Mouse (Mus musculus) cerebellum, adult (tissue): ENCODE data around the gene Aicda.
"Not testable (repeated sequence)": the region's sequence is repeated elsewhere in the genome, so short reads cannot be mapped to it uniquely, and the experiment has no call there.

ENCODE experiments used
- ATAC-seq: cut with Nextera tagmentation; 2 replicates; pipeline ENCODE4 v1.9.2; 2017; ENCODE audit warnings: mild to moderate bottlenecking, moderate library complexity, mixed read lengths; ENCODE audit not compliant: insufficient number of reproducible peaks, low FRiP score, low TSS enrichment

Gene Aicda

GRCm38 (mm10) chr6:122553606-122554005 is at the start of gene Aicda:
Aicda (plus strand) TSS chr6:122553801.
- ATAC-seq: no peak

- no peak for ATAC-seq
Observed at GRCm38 (mm10) chr6:122505041-122505440, 48.6 kb upstream of the Aicda start.

- ATAC-seq: no peak
Observed at GRCm38 (mm10) chr6:122505545-122505944, 48.1 kb upstream of the Aicda start, which contains the start of gene Mfap5. Mfap5 (plus strand) TSS chr6:122505845.

- no peak for ATAC-seq
Observed at GRCm38 (mm10) chr6:122508494-122508893, 45.1 kb upstream of the Aicda start.

GRCm38 (mm10) chr6:122512914-122513878 is 40.4 kb upstream of the Aicda start:
- ATAC-seq: no peak

- no peak for ATAC-seq
Observed at GRCm38 (mm10) chr6:122514312-122514711, 39.3 kb upstream of the Aicda start.

GRCm38 (mm10) chr6:122515762-122516161 is 37.8 kb upstream of the Aicda start:
- ATAC-seq: not testable (repeated sequence)

- ATAC-seq: no peak
Observed at GRCm38 (mm10) chr6:122517668-122518067, 35.9 kb upstream of the Aicda start.

- ATAC-seq: no peak
Observed at GRCm38 (mm10) chr6:122519384-122519783, 34.2 kb upstream of the Aicda start.

- ATAC-seq: no peak
Observed at GRCm38 (mm10) chr6:122522595-122522994, 31.0 kb upstream of the Aicda start.

- ATAC-seq: no peak
Observed at GRCm38 (mm10) chr6:122523289-122523688, 30.3 kb upstream of the Aicda start.

GRCm38 (mm10) chr6:122527596-122527995 is 26.0 kb upstream of the Aicda start:
- ATAC-seq: no peak

GRCm38 (mm10) chr6:122528136-122528535 is 25.5 kb upstream of the Aicda start:
- ATAC-seq: no peak

- no peak for ATAC-seq
Observed at GRCm38 (mm10) chr6:122531466-122532174, 22.0 kb upstream of the Aicda start.

GRCm38 (mm10) chr6:122532883-122533302 is 20.7 kb upstream of the Aicda start:
- no peak for ATAC-seq

GRCm38 (mm10) chr6:122534032-122534431 is 19.6 kb upstream of the Aicda start:
- no peak for ATAC-seq

GRCm38 (mm10) chr6:122539564-122539963 is 14.0 kb upstream of the Aicda start:
- no peak for ATAC-seq

- not testable (repeated sequence) for ATAC-seq
Observed at GRCm38 (mm10) chr6:122542459-122542858, 11.1 kb upstream of the Aicda start.

GRCm38 (mm10) chr6:122543574-122543973 is 10.0 kb upstream of the Aicda start:
- no peak for ATAC-seq

- ATAC-seq: no peak
Observed at GRCm38 (mm10) chr6:122544672-122545071, 8.9 kb upstream of the Aicda start.

GRCm38 (mm10) chr6:122545289-122545882 is 8.2 kb upstream of the Aicda start:
- no peak for ATAC-seq
